In the genomic region with DNA sequence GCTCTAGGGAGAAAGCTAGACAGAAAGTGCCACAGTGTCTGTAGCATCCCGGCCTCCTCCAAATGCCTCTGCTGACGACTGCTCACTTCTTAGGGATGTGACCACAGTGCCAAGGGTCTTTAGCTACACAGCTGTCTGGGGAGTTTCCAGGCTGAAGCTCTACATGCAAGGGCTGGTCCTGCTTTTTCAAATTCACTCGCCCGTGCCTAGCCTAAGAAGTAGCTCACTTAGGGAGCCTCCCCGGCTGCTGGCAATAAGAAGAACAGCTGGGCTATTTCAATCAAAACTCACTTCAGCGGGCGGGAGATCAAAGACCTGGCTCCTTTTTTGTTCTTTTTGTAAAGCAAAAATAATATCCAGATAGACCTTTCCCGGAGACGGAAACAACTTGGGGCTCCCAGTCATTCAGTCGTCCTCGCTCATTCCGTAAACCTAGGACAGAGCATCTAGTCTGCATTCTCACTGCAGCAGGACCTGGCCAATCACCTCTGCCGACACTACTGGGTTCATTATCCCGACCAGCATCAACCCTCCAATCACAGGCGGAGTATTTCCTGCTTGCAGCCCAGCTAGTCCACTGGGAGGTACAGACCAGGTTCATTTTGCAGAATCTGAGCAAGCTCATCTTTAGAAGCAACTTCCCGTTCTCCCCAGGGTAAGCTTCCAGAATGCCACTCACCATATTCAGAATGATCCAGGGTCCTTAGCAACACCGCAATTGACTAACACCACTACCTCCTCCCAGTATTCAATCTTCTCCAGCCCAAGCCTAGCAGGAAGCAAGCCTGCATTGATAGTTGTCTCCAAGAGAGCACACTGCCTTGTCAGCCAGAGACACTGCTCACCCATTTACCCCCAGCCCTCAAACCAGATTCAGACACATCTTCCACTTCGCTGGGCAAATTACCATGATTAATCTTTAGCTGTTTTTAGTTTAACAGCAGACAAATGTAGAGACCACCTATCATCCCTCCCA, we compare ENCODE assay signal across 8 mouse cellular contexts. TPM values are rescaled to one million over a fixed set of nuclear protein-coding genes. Genes with fewer than 3 reads are reported as not detected.
DNase-seq lines count a peak whose midpoint lies in the region; ATAC-seq lines count a peak whose summit lies in the region.

No protein-coding gene starts in this region.

- peak overlapping the region; percentile 36 for H3K4me3 ChIP-seq in intestine, embryonic 15.5 days (replicated peaks)
- peak overlapping the region; percentile 59 for H3K4me3 ChIP-seq in midbrain, embryonic 13.5 days (replicated peaks)
- H3K4me3 ChIP-seq in stomach, embryonic 16.5 days (replicated peaks; ENCODE audit: low read length) = peak overlapping the region; percentile 44

- no peaks in the 10 kb centered on the region for H3K9me3 ChIP-seq in intestine, embryonic 15.5 days
- H3K9me3 ChIP-seq in midbrain, embryonic 13.5 days = no peaks in the 10 kb centered on the region
- H3K9me3 ChIP-seq in stomach, embryonic 16.5 days (replicated peaks; ENCODE audit: control insufficient read depth, low read length) = no peaks in the 10 kb centered on the region

- WGBS in intestine, embryonic 15.5 days = 10% methylated on average over 18 of the region's 18 CpGs
- 5% methylated on average over 18 of the region's 18 CpGs for WGBS in midbrain, embryonic 13.5 days
- WGBS in stomach, embryonic 16.5 days = 11% methylated on average over 18 of the region's 18 CpGs

- no peaks in the 10 kb centered on the region for H3K36me3 ChIP-seq in intestine, embryonic 15.5 days
- no peaks in the 10 kb centered on the region for H3K36me3 ChIP-seq in midbrain, embryonic 13.5 days
- no peaks in the 10 kb centered on the region for H3K36me3 ChIP-seq in stomach, embryonic 16.5 days (ENCODE audit: control insufficient read depth, insufficient read depth, low read length)

- peak overlapping the region; percentile 80 for H3K27ac ChIP-seq in intestine, embryonic 15.5 days
- peak overlapping the region; percentile 85 for H3K27ac ChIP-seq in midbrain, embryonic 13.5 days
- peak overlapping the region; percentile 73 for H3K27ac ChIP-seq in stomach, embryonic 16.5 days (ENCODE audit: low read length)

- H3K27me3 ChIP-seq in intestine, embryonic 15.5 days (replicated peaks) = no peaks in the 10 kb centered on the region
- H3K27me3 ChIP-seq in midbrain, embryonic 13.5 days = no peaks in the 10 kb centered on the region
- no peaks in the 10 kb centered on the region for H3K27me3 ChIP-seq in stomach, embryonic 16.5 days (ENCODE audit: control insufficient read depth, insufficient read depth, low read length)

- peak; percentile 75 to 77 for DNase-seq in adrenal gland, postnatal 36 days
- peak; percentile 89 for DNase-seq in embryo, embryonic 9.5 days (ENCODE audit: extremely low spot score)
- peak; percentile 64 to 65 for DNase-seq in gastrocnemius, postnatal 36 days
- DNase-seq in left cerebral cortex, postnatal 10 days (ENCODE audit: extremely low spot score in 1 of 2, low spot score in 2 of 2) = peak; percentile 87 to 92
- no peak for DNase-seq in spleen, postnatal 36 days (ENCODE audit: low spot score in 2 of 2)

- peak; percentile 81 for ATAC-seq in intestine, embryonic 15.5 days
- ATAC-seq in midbrain, embryonic 13.5 days = peak; percentile 96
- ATAC-seq in stomach, embryonic 16.5 days (ENCODE audit: insufficient read depth, low FRiP score) = peak; percentile 79; the same call in 1 of the 2 replicates

- peak overlapping the region; percentile 41 for H3K9ac ChIP-seq in intestine, embryonic 15.5 days
- H3K9ac ChIP-seq in midbrain, embryonic 13.5 days (replicated peaks) = peak overlapping the region; percentile 79
- peak overlapping the region; percentile 70 for H3K9ac ChIP-seq in stomach, embryonic 16.5 days (ENCODE audit: low read length)

- H3K4me2 ChIP-seq in intestine, embryonic 15.5 days (replicated peaks) = peak overlapping the region; percentile 64
- H3K4me2 ChIP-seq in midbrain, embryonic 13.5 days (replicated peaks) = peak overlapping the region; percentile 69
- peak overlapping the region; percentile 72 for H3K4me2 ChIP-seq in stomach, embryonic 16.5 days (ENCODE audit: low read depth, low read length)

- intact Hi-C loops in gastrocnemius, postnatal 36 days (cut with DNase I) = loop anchor here (2.0 kb wide), 1 partner anchor 16 kb away; no protein-coding TSS in a partner anchor
- intact Hi-C loops in left cerebral cortex, postnatal 10 days (cut with DNase I) = no loop called here

- H3K4me1 ChIP-seq in intestine, embryonic 15.5 days (replicated peaks) = peaks cover 32% of the 10 kb centered on the region
- H3K4me1 ChIP-seq in midbrain, embryonic 13.5 days (replicated peaks) = peaks cover 49% of the 10 kb centered on the region
- H3K4me1 ChIP-seq in stomach, embryonic 16.5 days (ENCODE audit: control insufficient read depth, insufficient read depth, low read length) = peaks cover 36% of the 10 kb centered on the region

RNA-seq across cellular contexts. Expression of a gene that starts 19.3 kb away (rescaled TPM):
- 1 to 10 TPM; 4.3 to 5.2 TPM for total RNA-seq in adrenal gland, postnatal 36 days (2021)
- 1 to 10 TPM; 1.8 to 1.9 TPM for total RNA-seq in gastrocnemius, postnatal 36 days (2021)
- polyA plus RNA-seq in intestine, embryonic 15.5 days (2015; fragmentation: Nextera tagmentation; extraction: Ambion mirVana) = 4.7 and 5.0 TPM in 2 replicates
- 1 to 10 TPM; 3.3 to 3.7 TPM for total RNA-seq in left cerebral cortex, postnatal 10 days (2021)
- 5.1 and 6.1 TPM in 2 replicates for polyA plus RNA-seq in midbrain, embryonic 13.5 days (2015; fragmentation: Nextera tagmentation; extraction: Ambion mirVana)
- 5.1 and 5.7 TPM in 2 replicates for polyA plus RNA-seq in stomach, embryonic 16.5 days (2015; fragmentation: Nextera tagmentation; extraction: Ambion mirVana)

RNA-seq across cellular contexts. Expression of a gene that starts 20.3 kb away (rescaled TPM):
- 10 to 100 TPM; 78.8 to 99.7 TPM for total RNA-seq in adrenal gland, postnatal 36 days (2021)
- total RNA-seq in gastrocnemius, postnatal 36 days (2021) = 100 to 1,000 TPM in 1 of 2 experiments, 10 to 100 TPM in 1; 71.7 to 145 TPM
- 20.0 and 20.1 TPM in 2 replicates for polyA plus RNA-seq in intestine, embryonic 15.5 days (2015; fragmentation: Nextera tagmentation; extraction: Ambion mirVana)
- total RNA-seq in left cerebral cortex, postnatal 10 days (2021) = 10 to 100 TPM; 48.9 to 51.3 TPM
- 45.4 and 50.1 TPM in 2 replicates for polyA plus RNA-seq in midbrain, embryonic 13.5 days (2015; fragmentation: Nextera tagmentation; extraction: Ambion mirVana)
- polyA plus RNA-seq in stomach, embryonic 16.5 days (2015; fragmentation: Nextera tagmentation; extraction: Ambion mirVana) = 15.4 and 16.9 TPM in 2 replicates

RNA-seq across cellular contexts. Expression of a gene that starts 35.3 kb away (rescaled TPM):
- 10 to 100 TPM; 58.2 to 58.7 TPM for total RNA-seq in adrenal gland, postnatal 36 days (2021)
- total RNA-seq in gastrocnemius, postnatal 36 days (2021) = 10 to 100 TPM; 41.3 to 45.0 TPM
- 43.5 and 48.2 TPM in 2 replicates for polyA plus RNA-seq in intestine, embryonic 15.5 days (2015; fragmentation: Nextera tagmentation; extraction: Ambion mirVana)
- total RNA-seq in left cerebral cortex, postnatal 10 days (2021) = 10 to 100 TPM; 46.5 to 46.9 TPM
- polyA plus RNA-seq in midbrain, embryonic 13.5 days (2015; fragmentation: Nextera tagmentation; extraction: Ambion mirVana) = 35.5 and 37.6 TPM in 2 replicates
- 23.7 and 26.7 TPM in 2 replicates for polyA plus RNA-seq in stomach, embryonic 16.5 days (2015; fragmentation: Nextera tagmentation; extraction: Ambion mirVana)

RNA-seq across cellular contexts. Expression of a gene that starts 42.9 kb away (rescaled TPM):
- total RNA-seq in adrenal gland, postnatal 36 days (2021) = 1 to 10 TPM; 1.1 to 3.9 TPM
- 1 to 10 TPM; 1.4 to 3.7 TPM for total RNA-seq in gastrocnemius, postnatal 36 days (2021)
- 1.8 and 4.7 TPM in 2 replicates for polyA plus RNA-seq in intestine, embryonic 15.5 days (2015; fragmentation: Nextera tagmentation; extraction: Ambion mirVana)
- total RNA-seq in left cerebral cortex, postnatal 10 days (2021) = 1 to 10 TPM; 1.7 to 3.4 TPM
- 0.35 and 0.37 TPM in 2 replicates for polyA plus RNA-seq in midbrain, embryonic 13.5 days (2015; fragmentation: Nextera tagmentation; extraction: Ambion mirVana)
- polyA plus RNA-seq in stomach, embryonic 16.5 days (2015; fragmentation: Nextera tagmentation; extraction: Ambion mirVana) = 21.1 and 23.6 TPM in 2 replicates

RNA-seq across cellular contexts. Expression of a gene that starts 49.3 kb away (rescaled TPM):
- 100 to 1,000 TPM; 175 to 184 TPM for total RNA-seq in adrenal gland, postnatal 36 days (2021)
- total RNA-seq in gastrocnemius, postnatal 36 days (2021) = 10 to 100 TPM; 36.4 to 44.0 TPM
- polyA plus RNA-seq in intestine, embryonic 15.5 days (2015; fragmentation: Nextera tagmentation; extraction: Ambion mirVana) = 38.6 and 42.5 TPM in 2 replicates
- total RNA-seq in left cerebral cortex, postnatal 10 days (2021) = 100 to 1,000 TPM; 168 to 176 TPM
- 74.7 and 77.5 TPM in 2 replicates for polyA plus RNA-seq in midbrain, embryonic 13.5 days (2015; fragmentation: Nextera tagmentation; extraction: Ambion mirVana)
- 41.5 and 41.9 TPM in 2 replicates for polyA plus RNA-seq in stomach, embryonic 16.5 days (2015; fragmentation: Nextera tagmentation; extraction: Ambion mirVana)

Comparison
In these comparisons a context has a peak if more than half of its experiments do, and no peak if none do; other contexts are left out.
1. DNase-seq: peak in adrenal gland, postnatal 36 days (2 of 2), embryo, embryonic 9.5 days (single experiment), gastrocnemius, postnatal 36 days (2 of 2) and left cerebral cortex, postnatal 10 days (2 of 2); none in spleen, postnatal 36 days (0 of 2).
2. Peak in every context shown above with its lines, with median percentiles within 50 percentile points of each other: ATAC-seq, H3K27ac ChIP-seq, H3K4me2 ChIP-seq, H3K4me3 ChIP-seq and H3K9ac ChIP-seq.